Mouse (Mus musculus) lung, postnatal 0 days (tissue): ENCODE measurements around the gene Slc2a1. TPM values are rescaled to one million over a fixed set of nuclear protein-coding genes. Genes with fewer than 3 reads are reported as not detected.
A peak's percentile ranks its signal among the peaks of the same experiment; 100 is the strongest.

Experiments
- ATAC-seq: fragments of 200-750 bp; cut with Nextera tagmentation; 2 replicates; pipeline ENCODE4 v1.8.0; 2017; ENCODE audit warnings: moderate library complexity
- DNase-seq: peaks from one replicate; pipeline ENCODE4 v3.0.0-alpha.2; 2016; ENCODE audit warnings: low spot score
- H3K27ac ChIP-seq: fragments of 300-500 bp; sonication (generic); 2 replicates; pipeline ENCODE4 v1.5.1; 2014; ENCODE audit warnings: antibody characterized with exemption, mild to moderate bottlenecking, low read length, mixed read lengths
- H3K27me3 ChIP-seq: fragments of 300-500 bp; sonication (generic); replicated peaks from 2 replicates; pipeline ENCODE4 v1.6.1; 2014; ENCODE audit warnings: low read length, mixed read lengths; ENCODE audit not compliant: insufficient read depth
- H3K36me3 ChIP-seq: fragments of 300-500 bp; sonication (generic); 2 replicates; pipeline ENCODE4 v1.6.1; 2014; ENCODE audit warnings: low read length, mixed read lengths; ENCODE audit not compliant: insufficient read depth
- H3K4me1 ChIP-seq: fragments of 300-500 bp; sonication (generic); 2 replicates; pipeline ENCODE4 v1.6.1; 2014; ENCODE audit warnings: antibody characterized with exemption, low read depth, low read length, mixed read lengths; ENCODE audit not compliant: insufficient read depth
- H3K4me2 ChIP-seq: fragments of 300-500 bp; sonication (generic); replicated peaks from 2 replicates; pipeline ENCODE4 v1.6.1; 2014; ENCODE audit warnings: low read depth, mild to moderate bottlenecking, low read length, moderate library complexity, mixed read lengths
- H3K4me3 ChIP-seq: fragments of 300-500 bp; sonication (generic); 2 replicates; pipeline ENCODE4 v1.5.1; 2014; ENCODE audit warnings: low read depth, low read length
- H3K9ac ChIP-seq: fragments of 300-500 bp; sonication (generic); replicated peaks from 2 replicates; pipeline ENCODE4 v1.6.1; 2014; ENCODE audit warnings: low read depth, mild to moderate bottlenecking
- H3K9me3 ChIP-seq: fragments of 300-500 bp; sonication (generic); 2 replicates; pipeline ENCODE4 v1.6.1; 2016; ENCODE audit warnings: low read length, mixed read lengths
- CTCF ChIP-seq: IDR thresholded peaks from 2 replicates; pipeline ENCODE4 v1.5.1; 2016; ENCODE audit warnings: antibody characterized with exemption, mild to moderate bottlenecking
- EP300 ChIP-seq: IDR thresholded peaks from 2 replicates; pipeline ENCODE4 v1.6.1; 2016; ENCODE audit warnings: antibody characterized with exemption, mild to moderate bottlenecking, control low read depth
- WGBS: fragments of 180-500 bp; shearing (Covaris S2); extraction: QIAGEN DNeasy Blood & Tissue Kit; methylation state at CpG from one replicate; pipeline ENCODE4 v1.1.7; 2014; 5-methylcytosine and 5-hydroxymethylcytosine counted together
- polyA plus RNA-seq: library from polyadenylated mRNA; unstranded; fragments of >200 nt; fragmentation: Nextera tagmentation; extraction: Ambion mirVana; gene quantifications from 2 replicates; pipeline ENCODE4 v1.2.1, GENCODE M21; 2015

Gene Slc2a1
- polyA plus RNA-seq, 1 experiment from 2014 or later = 16.7 TPM

- no peaks in the 10 kb centered on the region for H3K9me3 ChIP-seq
- WGBS = 7% methylated on average over 4 of the region's 4 CpGs
- no peak overlapping the region for H3K9ac ChIP-seq
- H3K4me1 ChIP-seq = no peaks in the 10 kb centered on the region
- no peak overlapping the region for H3K27ac ChIP-seq
- DNase-seq (peak; percentile 92), ATAC-seq (peak; percentile 60)
- H3K36me3 ChIP-seq = peaks cover 10% of the 10 kb centered on the region; the same call in 1 of the 2 replicates
- no peak overlapping the region for H3K4me2 ChIP-seq
- H3K27me3 ChIP-seq = no peaks in the 10 kb centered on the region
- no peak for TF ChIP-seq EP300
- TF ChIP-seq CTCF = peak; percentile 93
- H3K4me3 ChIP-seq = no peak overlapping the region
These were observed 59.2 kb downstream of the Slc2a1 start for GRCm38 (mm10) chr4:119167663-119168062.

GRCm38 (mm10) chr4:119172919-119173650 lies 64.6 kb downstream of the Slc2a1 start:
- peak overlapping the region; percentile 70 for H3K9ac ChIP-seq
- H3K36me3 ChIP-seq = peaks cover 10% of the 10 kb centered on the region; the same call in 1 of the 2 replicates
- peak overlapping the region; percentile 82 for H3K4me2 ChIP-seq
- peak overlapping the region; percentile 73 for H3K4me3 ChIP-seq
- H3K9me3 ChIP-seq = no peaks in the 10 kb centered on the region
- 0 out of 2 replicates have a peak overlapping the region, but pooled peaks have one; percentile 55 for H3K27ac ChIP-seq
- WGBS = 30% methylated on average over 18 of the region's 18 CpGs
- no peak for DNase-seq
- TF ChIP-seq CTCF (no peak), EP300 (no peak)
- H3K4me1 ChIP-seq = no peaks in the 10 kb centered on the region
- ATAC-seq = no peak
- H3K27me3 ChIP-seq = no peaks in the 10 kb centered on the region

- H3K4me2 ChIP-seq = peak within 1 kb of the TSS; percentile 82
- H3K4me1 ChIP-seq = no peaks in the 10 kb centered on the region
- peaks cover 10% of the 10 kb centered on the region; the same call in 1 of the 2 replicates for H3K36me3 ChIP-seq
- H3K27me3 ChIP-seq = no peaks in the 10 kb centered on the region
- H3K4me3 ChIP-seq = peak within 1 kb of the TSS; percentile 73
- WGBS = under 1% methylated on average over 38 of the region's 40 CpGs
- peak within 1 kb of the TSS; percentile 55 for H3K27ac ChIP-seq
- TF ChIP-seq CTCF = no peak
- TF ChIP-seq EP300 = no peak
- ATAC-seq (peak; percentile 100), DNase-seq (peak; percentile 99)
- H3K9me3 ChIP-seq = no peaks in the 10 kb centered on the region
- H3K9ac ChIP-seq = peak within 1 kb of the TSS; percentile 70
These were observed 65.4 kb downstream of the Slc2a1 start, which contains the start of gene Zfp691 for GRCm38 (mm10) chr4:119173851-119174453. TSS of gene Zfp691 (minus strand) at chr4:119174195.

- WGBS = 70% methylated on average over 5 of the region's 5 CpGs
- no peaks in the 10 kb centered on the region for H3K4me1 ChIP-seq
These were observed 69.2 kb downstream of the Slc2a1 start for GRCm38 (mm10) chr4:119177702-119178101.

GRCm38 (mm10) chr4:119178331-119178730 lies 69.8 kb downstream of the Slc2a1 start:
- H3K36me3 ChIP-seq = no peaks in the 10 kb centered on the region
- no peaks in the 10 kb centered on the region for H3K4me1 ChIP-seq
- no peak overlapping the region for H3K4me3 ChIP-seq
- DNase-seq = peak; percentile 49
- H3K9me3 ChIP-seq = no peaks in the 10 kb centered on the region
- no peaks in the 10 kb centered on the region for H3K27me3 ChIP-seq
- H3K4me2 ChIP-seq = no peak overlapping the region
- no peak overlapping the region for H3K27ac ChIP-seq
- TF ChIP-seq CTCF (no peak), EP300 (no peak)
- ATAC-seq = no peak
- 40% methylated on average over 18 of the region's 18 CpGs for WGBS
- no peak overlapping the region for H3K9ac ChIP-seq

More at GRCm38 (mm10) chr4:119177702-119178101, 69.2 kb downstream of the Slc2a1 start:
- TF ChIP-seq CTCF (no peak), EP300 (no peak)
- Histone ChIP-seq H3K9me3 (no peaks in the 10 kb centered on the region), H3K27ac (no peak overlapping the region), H3K36me3 (no peaks in the 10 kb centered on the region), H3K9ac (no peak overlapping the region), H3K4me2 (no peak overlapping the region), H3K27me3 (no peaks in the 10 kb centered on the region), H3K4me3 (no peak overlapping the region)
- peak; percentile 35 for DNase-seq
- no peak for ATAC-seq

- no peak overlapping the region for H3K4me3 ChIP-seq
- no peaks in the 10 kb centered on the region for H3K4me1 ChIP-seq
- WGBS = 42% methylated on average over 4 of the region's 4 CpGs
- no peaks in the 10 kb centered on the region for H3K27me3 ChIP-seq
- TF ChIP-seq CTCF (peak; percentile 43), EP300 (no peak)
- DNase-seq (no peak), ATAC-seq (no peak)
- no peak overlapping the region for H3K27ac ChIP-seq
- H3K9me3 ChIP-seq = no peaks in the 10 kb centered on the region
- no peak overlapping the region for H3K9ac ChIP-seq
- no peaks in the 10 kb centered on the region for H3K36me3 ChIP-seq
- no peak overlapping the region for H3K4me2 ChIP-seq
These were observed 71.7 kb downstream of the Slc2a1 start for GRCm38 (mm10) chr4:119180133-119180707.
